In the genomic region with DNA sequence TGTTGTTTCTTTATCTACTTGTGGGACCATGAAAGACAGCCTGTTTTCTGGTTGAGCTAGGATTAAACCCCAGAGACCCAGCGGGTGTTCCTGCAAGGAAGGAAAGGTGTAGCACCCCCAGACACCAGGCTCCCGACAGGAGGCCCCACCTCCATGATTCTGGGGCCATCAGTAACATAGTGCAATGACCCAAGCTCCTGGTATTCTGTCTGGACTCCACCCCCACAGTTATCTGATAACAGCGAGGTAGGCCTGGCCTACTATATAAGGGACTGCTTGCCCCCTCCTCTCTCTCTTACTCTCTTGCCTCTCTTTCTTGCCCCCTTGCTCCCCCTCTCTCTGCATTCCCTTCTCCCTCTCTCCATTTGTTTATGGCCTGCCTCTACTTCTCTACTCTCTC, we compare ENCODE assay signal across 17 mouse cellular contexts. TPM values are rescaled to one million over a fixed set of nuclear protein-coding genes. Genes with fewer than 3 reads are reported as not detected.
DNase-seq lines count a peak whose midpoint lies in the region; ATAC-seq and TF ChIP-seq lines count a peak whose summit lies in the region.
"Had no signal": no experiment of that assay in that cellular context is flagged by ENCODE, and none has a peak within 500 bp of the region (broad histone marks: within the 10 kb centered on the region; RNA-seq: fewer than 3 reads in every experiment).

No protein-coding gene starts in this region.

- TF ChIP-seq POLR2A in testis, adult 2 months (IDR thresholded peaks at IDR 0.05; ENCODE audit: control insufficient read depth, low read depth, low read length), result no peak

- no peak overlapping the region for H3K4me3 ChIP-seq in embryonic facial prominence, embryonic 12.5 days
- no peak overlapping the region for H3K4me3 ChIP-seq in embryonic facial prominence, embryonic 10.5 days
- H3K4me3 ChIP-seq in hindbrain, embryonic 10.5 days, result no peak overlapping the region
- H3K4me3 ChIP-seq in hindbrain, embryonic 14.5 days (replicated peaks; ENCODE audit: low read length), result no peak overlapping the region
- no peak overlapping the region for H3K4me3 ChIP-seq in testis, adult 2 months (ENCODE audit: control insufficient read depth, low read depth, low read length)
- H3K4me3 ChIP-seq in left cerebral cortex, adult 2 months, result no peak overlapping the region
- H3K4me3 ChIP-seq: forebrain, embryonic 12.5 days had no signal

- peaks cover 6% of the 10 kb centered on the region; the same call in 1 of the 2 replicates for H3K4me1 ChIP-seq in embryonic facial prominence, embryonic 12.5 days
- H3K4me1 ChIP-seq in embryonic facial prominence, embryonic 10.5 days, result peaks cover 13% of the 10 kb centered on the region
- peaks cover 26% of the 10 kb centered on the region for H3K4me1 ChIP-seq in hindbrain, embryonic 10.5 days (replicated peaks)
- H3K4me1 ChIP-seq in hindbrain, embryonic 14.5 days (replicated peaks; ENCODE audit: control insufficient read depth, insufficient read depth, low read length), result no peaks in the 10 kb centered on the region
- H3K4me1 ChIP-seq in testis, adult 2 months (ENCODE audit: control insufficient read depth, insufficient read depth, low read length), result peaks cover 2% of the 10 kb centered on the region; the same call in 1 of the 2 replicates

- whole genome bisulfite sequencing in embryonic facial prominence, embryonic 12.5 days, result 64% methylated on average over 3 of the region's 3 CpGs
- 58% methylated on average over 3 of the region's 3 CpGs for WGBS in embryonic facial prominence, embryonic 10.5 days
- 58% methylated on average over 3 of the region's 3 CpGs for WGBS in hindbrain, embryonic 10.5 days
- WGBS in hindbrain, embryonic 14.5 days, result 56% methylated on average over 3 of the region's 3 CpGs

- no peak for TF ChIP-seq CTCF in testis, adult 2 months (IDR thresholded peaks at IDR 0.05; ENCODE audit: control insufficient read depth, insufficient read depth, insufficient replicate concordance, low read depth, low read length)
- TF ChIP-seq CTCF in left cerebral cortex, adult 2 months (IDR thresholded peaks at IDR 0.05), result no peak

- no peak for DNase-seq in embryonic facial prominence, embryonic 10.5 days (ENCODE audit: low spot score)
- DNase-seq in hindbrain, embryonic 10.5 days (ENCODE audit: low spot score), result no peak
- no peak for DNase-seq in hindbrain, embryonic 14.5 days (ENCODE audit: low spot score)
- no peak for DNase-seq in testis, postnatal 14 days (ENCODE audit: low spot score)
- DNase-seq in left cerebral cortex, adult 2 months (ENCODE audit: extremely low spot score in 1 of 2, low spot score in 2 of 2), result no peak
- DNase-seq in gastrocnemius, postnatal 14 days, result no peak
- DNase-seq: cerebellum, adult 8-10 months; thymus, adult 18-20 months had no signal

- H3K9ac ChIP-seq in embryonic facial prominence, embryonic 12.5 days, result no peak overlapping the region
- H3K9ac ChIP-seq in hindbrain, embryonic 14.5 days, result no peak overlapping the region
- H3K9ac ChIP-seq: forebrain, embryonic 12.5 days had no signal

- intact Hi-C loops in left cerebral cortex, adult 2 months (cut with DNase I), result no loop called here
- intact Hi-C loops in gastrocnemius, postnatal 14 days (cut with DNase I; ENCODE audit: low total_unique reads), result loop anchor here (10.0 kb wide), 1 partner anchor 105 kb away; no protein-coding TSS in a partner anchor

- H3K36me3 ChIP-seq in embryonic facial prominence, embryonic 12.5 days, result no peaks in the 10 kb centered on the region
- H3K36me3 ChIP-seq in embryonic facial prominence, embryonic 10.5 days (replicated peaks), result no peaks in the 10 kb centered on the region
- no peaks in the 10 kb centered on the region for H3K36me3 ChIP-seq in hindbrain, embryonic 10.5 days
- no peaks in the 10 kb centered on the region for H3K36me3 ChIP-seq in hindbrain, embryonic 14.5 days (replicated peaks; ENCODE audit: control insufficient read depth, insufficient read depth)
- no peaks in the 10 kb centered on the region; the same call in none of the 2 replicates for H3K36me3 ChIP-seq in testis, adult 2 months (ENCODE audit: control insufficient read depth, insufficient read depth, low read length)
- H3K36me3 ChIP-seq: forebrain, embryonic 12.5 days had no signal

- H3K27ac ChIP-seq in embryonic facial prominence, embryonic 12.5 days, result no peak overlapping the region
- no peak overlapping the region; the same call in 1 of the 2 replicates for H3K27ac ChIP-seq in embryonic facial prominence, embryonic 10.5 days (replicated peaks)
- peak overlapping the region; percentile 70 for H3K27ac ChIP-seq in hindbrain, embryonic 10.5 days
- no peak overlapping the region for H3K27ac ChIP-seq in hindbrain, embryonic 14.5 days
- peak overlapping the region; percentile 55; the same call in 1 of the 2 replicates for H3K27ac ChIP-seq in testis, adult 2 months (ENCODE audit: control insufficient read depth, insufficient read depth, low read depth, low read length)
- no peak overlapping the region for H3K27ac ChIP-seq in left cerebral cortex, adult 2 months
- H3K27ac ChIP-seq: forebrain, embryonic 12.5 days had no signal

- H3K27me3 ChIP-seq in embryonic facial prominence, embryonic 12.5 days, result no peaks in the 10 kb centered on the region
- H3K27me3 ChIP-seq in embryonic facial prominence, embryonic 10.5 days (replicated peaks; ENCODE audit: low read depth, poor library complexity, severe bottlenecking), result 0 out of 2 replicates have a peak, but pooled peaks cover 2% of the 10 kb centered on the region
- H3K27me3 ChIP-seq in hindbrain, embryonic 10.5 days (ENCODE audit: insufficient read depth, poor library complexity, severe bottlenecking), result no peaks in the 10 kb centered on the region
- H3K27me3 ChIP-seq in hindbrain, embryonic 14.5 days (ENCODE audit: control insufficient read depth, insufficient read depth, low read length), result no peaks in the 10 kb centered on the region
- no peaks in the 10 kb centered on the region for H3K27me3 ChIP-seq in testis, adult 2 months (ENCODE audit: control insufficient read depth, insufficient read depth, low read length)
- H3K27me3 ChIP-seq: forebrain, embryonic 12.5 days had no signal

- no peak for ATAC-seq in embryonic facial prominence, embryonic 12.5 days (ENCODE audit: insufficient number of reproducible peaks, insufficient read depth, low FRiP score, low TSS enrichment)
- no peak for ATAC-seq in hindbrain, embryonic 14.5 days (ENCODE audit: low FRiP score)

- H3K9me3 ChIP-seq in embryonic facial prominence, embryonic 12.5 days, result 0 out of 2 replicates have a peak, but pooled peaks cover under 1% of the 10 kb centered on the region
- no peaks in the 10 kb centered on the region for H3K9me3 ChIP-seq in embryonic facial prominence, embryonic 10.5 days
- H3K9me3 ChIP-seq in hindbrain, embryonic 10.5 days, result 0 out of 2 replicates have a peak, but pooled peaks cover 2% of the 10 kb centered on the region
- no peaks in the 10 kb centered on the region for H3K9me3 ChIP-seq in hindbrain, embryonic 14.5 days (ENCODE audit: control insufficient read depth, low read length)
- H3K9me3 ChIP-seq: forebrain, embryonic 12.5 days had no signal

- H3K4me2 ChIP-seq in embryonic facial prominence, embryonic 12.5 days (replicated peaks), result peak overlapping the region; percentile 31; the same call in 1 of the 2 replicates
- no peak overlapping the region for H3K4me2 ChIP-seq in hindbrain, embryonic 14.5 days (replicated peaks)

RNA-seq across cellular contexts. Expression of gene Aldh3a2, which starts 32.9 kb away (rescaled TPM):
- polyA plus RNA-seq in embryonic facial prominence, embryonic 12.5 days (2016; fragmentation: Nextera tagmentation; extraction: Ambion mirVana), result 22.7 and 23.8 TPM in 2 replicates
- polyA plus RNA-seq in embryonic facial prominence, embryonic 10.5 days (2016; fragmentation: Nextera tagmentation; extraction: Ambion mirVana), result 16.7 and 17.6 TPM in 2 replicates
- 22.6 and 23.6 TPM in 2 replicates for polyA plus RNA-seq in hindbrain, embryonic 10.5 days (2016; fragmentation: Nextera tagmentation; extraction: Ambion mirVana)
- 28.0 and 37.3 TPM in 2 replicates for polyA plus RNA-seq in hindbrain, embryonic 14.5 days (2014; fragmentation: Nextera tagmentation; extraction: Ambion mirVana)
- 18.3 and 21.3 TPM in 2 replicates for polyA plus RNA-seq in testis, adult 2 months (2012; rRNA removed)
- total RNA-seq in left cerebral cortex, adult 2 months (2021), result 10 to 100 TPM; 47.1 to 54.1 TPM
- 10 to 100 TPM; 16.7 to 18.3 TPM for total RNA-seq in gastrocnemius, postnatal 14 days (2021)

RNA-seq across cellular contexts. Expression of gene Slc47a2, which starts 42.5 kb away (rescaled TPM):
- polyA plus RNA-seq in embryonic facial prominence, embryonic 12.5 days (2016; fragmentation: Nextera tagmentation; extraction: Ambion mirVana), result not detected in 2 replicates
- polyA plus RNA-seq in embryonic facial prominence, embryonic 10.5 days (2016; fragmentation: Nextera tagmentation; extraction: Ambion mirVana), result not detected in 2 replicates
- not detected in 2 replicates for polyA plus RNA-seq in hindbrain, embryonic 10.5 days (2016; fragmentation: Nextera tagmentation; extraction: Ambion mirVana)
- polyA plus RNA-seq in hindbrain, embryonic 14.5 days (2014; fragmentation: Nextera tagmentation; extraction: Ambion mirVana), result 0.08 TPM in 1 of 2 replicates, not detected in the other
- polyA plus RNA-seq in testis, adult 2 months (2012; rRNA removed), result 69.1 and 87.1 TPM in 2 replicates
- total RNA-seq in left cerebral cortex, adult 2 months (2021), result under 1 TPM in 1 of 2 experiments, not detected in 1; 0.14 TPM
- not detected for total RNA-seq in gastrocnemius, postnatal 14 days (2021)
- total RNA-seq: adrenal gland, adult 18-20 months; gastrocnemius, adult 8-10 months had no signal
- polyA plus RNA-seq: brain, embryonic 14.5 days; forebrain, embryonic 12.5 days; large intestine, adult 2 months; midbrain, embryonic 11.5 days; neural tube, embryonic 11.5 days had no signal

Comparison
In these comparisons a context has a peak if more than half of its experiments do, and no peak if none do; other contexts are left out.
1. H3K27ac ChIP-seq: peak in hindbrain, embryonic 10.5 days (single experiment) and testis, adult 2 months (single experiment); none in embryonic facial prominence, embryonic 12.5 days (single experiment), embryonic facial prominence, embryonic 10.5 days (single experiment), hindbrain, embryonic 14.5 days (single experiment) and left cerebral cortex, adult 2 months (single experiment).
2. RNA of gene Slc47a2, which starts 42.5 kb away (polyA plus RNA-seq): 69.1 to 87.1 TPM in testis, adult 2 months; 0.08 TPM in hindbrain, embryonic 14.5 days, not detected in embryonic facial prominence, embryonic 12.5 days, not detected in embryonic facial prominence, embryonic 10.5 days and not detected in hindbrain, embryonic 10.5 days; every median in the first group is over 10 times any median in the second.